Mouse (Mus musculus) forebrain, embryonic 11.5 days (tissue): Measurements from ENCODE around the gene Pdc. TPM values are rescaled to one million over a fixed set of nuclear protein-coding genes. Genes with fewer than 3 reads are reported as not detected.
"Not testable (repeated sequence)": the region's sequence is repeated elsewhere in the genome, so short reads cannot be mapped to it uniquely, and the experiment has no call there.

Experiments
- ATAC-seq: fragments of 200-750 bp; cut with Nextera tagmentation; replicated peaks from 2 replicates; pipeline ENCODE4 v1.8.0; 2017; ENCODE audit warnings: moderate TSS enrichment; ENCODE audit not compliant: low FRiP score
- DNase-seq: peaks from one replicate; pipeline ENCODE4 v3.0.0-alpha.2; 2017; ENCODE audit warnings: low spot score
- H3K27ac ChIP-seq: fragments of 300-500 bp; sonication (generic); 2 replicates; pipeline ENCODE4 v1.5.1; 2014; ENCODE audit warnings: low read depth, low read length
- H3K27me3 ChIP-seq: fragments of 300-500 bp; sonication (generic); 2 replicates; pipeline ENCODE4 v1.6.1; 2014; ENCODE audit warnings: mild to moderate bottlenecking, low read length, mixed read lengths; ENCODE audit not compliant: control insufficient read depth, insufficient read depth
- H3K36me3 ChIP-seq: fragments of 300-500 bp; sonication (generic); 2 replicates; pipeline ENCODE4 v1.6.1; 2014; ENCODE audit warnings: mild to moderate bottlenecking, low read length, moderate library complexity, mixed read lengths; ENCODE audit not compliant: control insufficient read depth, insufficient read depth
- H3K4me1 ChIP-seq: fragments of 300-500 bp; sonication (generic); replicated peaks from 2 replicates; pipeline ENCODE4 v1.6.1; 2014; ENCODE audit warnings: low read length, mixed read lengths; ENCODE audit not compliant: control insufficient read depth, insufficient read depth
- H3K4me2 ChIP-seq: fragments of 300-500 bp; sonication (generic); 2 replicates; pipeline ENCODE4 v1.6.1; 2014; ENCODE audit warnings: low read depth, mild to moderate bottlenecking, low read length, moderate library complexity, mixed read lengths; ENCODE audit not compliant: severe bottlenecking
- H3K4me3 ChIP-seq: fragments of 300-500 bp; sonication (generic); 2 replicates; pipeline ENCODE4 v1.5.1; 2014; ENCODE audit warnings: low read depth, low read length
- H3K9ac ChIP-seq: fragments of 300-500 bp; sonication (generic); 2 replicates; pipeline ENCODE4 v1.6.1; 2014; ENCODE audit warnings: low read length
- H3K9me3 ChIP-seq: fragments of 300-500 bp; sonication (generic); 2 replicates; pipeline ENCODE4 v1.6.1; 2016; ENCODE audit warnings: low read length, mixed read lengths; ENCODE audit not compliant: control insufficient read depth
- WGBS: fragments of 180-500 bp; shearing (Covaris S2); extraction: QIAGEN DNeasy Blood & Tissue Kit; methylation state at CpG from one replicate; pipeline ENCODE4 v1.1.7; 2014; 5-methylcytosine and 5-hydroxymethylcytosine counted together
- polyA plus RNA-seq: library from polyadenylated mRNA; unstranded; fragments of >200 nt; fragmentation: Nextera tagmentation; extraction: Ambion mirVana; gene quantifications from 2 replicates; pipeline ENCODE4 v1.2.1, GENCODE M21; 2014

Pdc gene
- polyA plus RNA-seq, result 0.40 TPM in 1 of 2 replicates, not detected in the other

- Histone ChIP-seq H3K27ac (no peak within 1 kb of the TSS), H3K9me3 (no peaks in the 10 kb centered on the region), H3K36me3 (no peaks in the 10 kb centered on the region), H3K4me1 (no peaks in the 10 kb centered on the region), H3K9ac (no peak within 1 kb of the TSS), H3K4me3 (no peak within 1 kb of the TSS), H3K4me2 (no peak within 1 kb of the TSS), H3K27me3 (no peaks in the 10 kb centered on the region)
- DNase-seq (no peak), ATAC-seq (no peak)
- WGBS, result 92% methylated on average over 1 of the region's 1 CpGs
Observed at GRCm38 (mm10) chr1:150319205-150319604, at the start of gene Pdc. Pdc (plus strand) TSS chr1:150319417.

DNA sequence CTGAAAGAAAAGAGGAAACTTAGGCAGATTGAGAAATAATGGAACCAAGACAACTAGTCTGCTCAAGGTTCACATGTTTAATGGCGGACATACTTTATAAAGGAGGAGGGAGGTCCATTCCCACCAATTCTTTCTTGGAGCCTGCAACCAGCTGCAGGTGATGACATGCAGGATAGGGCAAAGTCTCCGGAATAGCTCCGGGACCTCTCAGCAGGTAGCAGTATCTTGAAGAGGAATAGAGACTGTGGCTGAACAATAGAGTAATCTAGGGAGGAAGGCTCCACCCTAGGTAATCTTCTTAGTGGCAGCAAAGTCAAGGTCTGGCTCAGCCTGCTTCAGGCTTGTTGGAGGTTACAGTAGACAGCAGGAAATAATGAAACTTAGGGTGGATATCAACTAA lies 25.2 kb upstream of the Pdc start:
- H3K4me2 ChIP-seq, H3K9me3 ChIP-seq, H3K27ac ChIP-seq, H3K36me3 ChIP-seq, H3K4me1 ChIP-seq, ATAC-seq, H3K27me3 ChIP-seq, DNase-seq, H3K9ac ChIP-seq, H3K4me3 ChIP-seq: not testable (repeated sequence)
- 85% methylated on average over 3 of the region's 3 CpGs for WGBS

- Histone ChIP-seq H3K9ac (no peak overlapping the region), H3K4me2 (no peak overlapping the region), H3K9me3 (no peaks in the 10 kb centered on the region), H3K27ac (no peak overlapping the region), H3K27me3 (no peaks in the 10 kb centered on the region), H3K4me1 (no peaks in the 10 kb centered on the region), H3K36me3 (no peaks in the 10 kb centered on the region), H3K4me3 (no peak overlapping the region)
- DNase-seq (no peak), ATAC-seq (peak; percentile 79)
- WGBS, result 67% methylated on average over 1 of the region's 1 CpGs
Observed at GRCm38 (mm10) chr1:150307599-150307998, 11.6 kb upstream of the Pdc start.

- DNase-seq (no peak), ATAC-seq (no peak)
- no peak overlapping the region for H3K9ac ChIP-seq
- H3K4me3 ChIP-seq, result no peak overlapping the region
- H3K36me3 ChIP-seq, result no peaks in the 10 kb centered on the region
- no peak overlapping the region for H3K27ac ChIP-seq
- H3K27me3 ChIP-seq, result no peaks in the 10 kb centered on the region
- H3K4me2 ChIP-seq, result no peak overlapping the region
- WGBS, result 73% methylated on average over 2 of the region's 2 CpGs
- H3K9me3 ChIP-seq, result no peaks in the 10 kb centered on the region
- no peaks in the 10 kb centered on the region for H3K4me1 ChIP-seq
Observed at GRCm38 (mm10) chr1:150335111-150335510, 15.9 kb downstream of the Pdc start.

GRCm38 (mm10) chr1:150360864-150361263 lies 41.6 kb downstream of the Pdc start:
- H3K27ac ChIP-seq, result no peak overlapping the region
- no peaks in the 10 kb centered on the region for H3K9me3 ChIP-seq
- H3K27me3 ChIP-seq, result no peaks in the 10 kb centered on the region
- no peaks in the 10 kb centered on the region for H3K4me1 ChIP-seq
- H3K9ac ChIP-seq, result no peak overlapping the region
- WGBS, result 100% methylated on average over 1 of the region's 1 CpGs
- H3K4me2 ChIP-seq, result no peak overlapping the region
- DNase-seq (no peak), ATAC-seq (no peak)
- no peak overlapping the region for H3K4me3 ChIP-seq
- H3K36me3 ChIP-seq, result no peaks in the 10 kb centered on the region; the same call in 1 of the 2 replicates

- no peak overlapping the region for H3K4me3 ChIP-seq
- H3K27ac ChIP-seq, result no peak overlapping the region
- H3K27me3 ChIP-seq, result no peaks in the 10 kb centered on the region
- WGBS, result 84% methylated on average over 3 of the region's 3 CpGs
- no peak overlapping the region for H3K4me2 ChIP-seq
- no peak for DNase-seq
- H3K36me3 ChIP-seq, result no peaks in the 10 kb centered on the region
- ATAC-seq, result no peak
- H3K4me1 ChIP-seq, result no peaks in the 10 kb centered on the region
- no peaks in the 10 kb centered on the region for H3K9me3 ChIP-seq
- no peak overlapping the region for H3K9ac ChIP-seq
Observed at GRCm38 (mm10) chr1:150372895-150373294, 53.7 kb downstream of the Pdc start.

DNA sequence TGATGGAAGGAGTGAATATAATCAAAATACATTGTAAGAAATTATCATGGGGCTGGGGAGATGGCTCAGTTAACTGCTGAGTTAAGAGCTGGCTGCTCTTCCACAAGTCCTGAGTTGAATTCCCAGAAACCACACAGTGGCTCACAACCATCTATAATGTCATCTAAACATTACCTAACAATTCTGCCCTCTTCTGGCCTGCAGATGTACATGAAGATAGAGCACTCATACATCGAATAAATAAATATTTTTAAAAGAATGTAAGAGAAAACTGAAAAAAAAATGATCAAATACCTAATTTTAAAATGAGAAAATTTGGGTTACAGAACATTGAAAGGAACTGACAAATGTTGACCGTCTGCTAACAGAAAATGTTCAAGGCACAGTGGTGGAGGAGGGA lies 55.0 kb downstream of the Pdc start:
- DNase-seq (no peak), ATAC-seq (no peak)
- H3K27ac ChIP-seq, result no peak overlapping the region
- H3K27me3 ChIP-seq, result no peaks in the 10 kb centered on the region
- H3K36me3 ChIP-seq, result no peaks in the 10 kb centered on the region
- no peak overlapping the region for H3K4me3 ChIP-seq
- WGBS, result 90% methylated on average over 2 of the region's 2 CpGs
- no peaks in the 10 kb centered on the region for H3K4me1 ChIP-seq
- H3K9ac ChIP-seq, result no peak overlapping the region
- no peak overlapping the region for H3K4me2 ChIP-seq
- no peaks in the 10 kb centered on the region for H3K9me3 ChIP-seq

Other genes with a start within 250 kb of the Pdc start
- 0.07 and 0.31 TPM in 2 replicates for gene Ptgs2, start 219.4 kb upstream of the Pdc start, polyA plus RNA-seq
- gene Tpr, start 73.4 kb downstream of the Pdc start, polyA plus RNA-seq, result 183 and 191 TPM in 2 replicates
- gene Odr4, start 73.7 kb downstream of the Pdc start, polyA plus RNA-seq, result 23.2 and 29.6 TPM in 2 replicates
- 0.55 and 0.73 TPM in 2 replicates for gene Prg4, start 146.7 kb downstream of the Pdc start, polyA plus RNA-seq